Mouse (Mus musculus) inflammation-experienced regulatory T-cells (primary cell): Measurements from ENCODE around the gene Ptchd3. TPM values are rescaled to one million over a fixed set of nuclear protein-coding genes. Genes with fewer than 3 reads are reported as not detected.

Source experiments
- polyA plus RNA-seq, 2 experiments: library from polyadenylated mRNA; unstranded; fragments of 100-300 nt; shearing (Covaris generic); gene quantifications; one replicate each; pipeline ENCODE4 v1.2.1; 2017

The Ptchd3 gene
- polyA plus RNA-seq = not detected

DNA sequence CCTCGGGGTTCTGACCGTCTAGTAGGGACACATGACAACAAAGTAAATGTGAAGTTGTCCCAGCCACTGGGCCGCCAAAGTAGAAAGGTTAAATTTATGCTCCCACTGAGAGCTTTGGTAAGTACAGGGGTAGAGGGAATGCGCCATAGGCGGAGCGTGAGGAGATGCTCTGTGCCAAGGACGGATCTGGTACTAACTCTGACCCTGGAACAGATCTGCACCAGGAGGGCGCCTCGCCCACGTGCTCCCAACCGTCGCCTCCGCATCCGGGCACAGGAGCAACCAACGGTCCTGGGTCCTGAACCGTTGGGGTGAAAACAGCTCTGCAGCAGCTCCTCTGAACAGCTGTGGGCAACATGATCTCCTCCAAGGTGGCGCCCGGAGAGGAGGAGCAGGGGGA is at the start of gene Ptchd3:
Gene Ptchd3 (plus strand): TSS at position 301 of the 400 bp plus-strand sequence.

Other genes starting within 250 kb of the Ptchd3 start
- 10 to 100 TPM; 13.9 to 14.4 TPM for gene B3gntl1, start 157.1 kb upstream of the Ptchd3 start, polyA plus RNA-seq
- gene Metrnl, start 128.7 kb upstream of the Ptchd3 start, polyA plus RNA-seq = 10 to 100 TPM in 1 of 2 experiments, 1 to 10 TPM in 1; 4.4 to 13.1 TPM